Mouse (Mus musculus) naive thymus-derived CD4-positive, alpha-beta T cell, adult 5 months (primary cell): ENCODE data around the gene Tex46. TPM values are rescaled to one million over a fixed set of nuclear protein-coding genes. Genes with fewer than 3 reads are reported as not detected.

ENCODE experiments used
- polyA plus RNA-seq: library from polyadenylated mRNA; unstranded; fragments of 100-300 nt; shearing (Covaris generic); gene quantifications from one replicate; pipeline ENCODE4 v1.2.1, GENCODE M21; 2017

Tex46 gene
- not detected for polyA plus RNA-seq

GRCm38 (mm10) chr4:136610387-136610856, at the start of gene Tex46:
Gene Tex46, plus strand, starts transcription at chr4:136610437.

GRCm38 (mm10) chr4:136602568-136602967, 7.7 kb upstream of the Tex46 start, which contains the start of gene Kdm1a:
Gene Kdm1a, minus strand, starts transcription at chr4:136602723.

GRCm38 (mm10) chr4:136622388-136622787, 12.2 kb downstream of the Tex46 start, which contains the start of gene Lactbl1:
Gene Lactbl1, plus strand, starts transcription at chr4:136622621.

Other genes starting within 250 kb of the Tex46 start
- gene Htr1d, start 186.9 kb upstream of the Tex46 start, polyA plus RNA-seq = not detected
- not detected for gene 6030445D17Rik, start 148.2 kb upstream of the Tex46 start, polyA plus RNA-seq
- gene Luzp1, start 140.7 kb upstream of the Tex46 start, polyA plus RNA-seq = 4.6 TPM
- 91.4 TPM for gene Kdm1a, start 7.7 kb upstream of the Tex46 start, polyA plus RNA-seq
- not detected for gene Lactbl1, start 12.2 kb downstream of the Tex46 start, polyA plus RNA-seq
- 0.09 TPM for gene Ephb2, start 225.6 kb downstream of the Tex46 start, polyA plus RNA-seq